Mouse (Mus musculus): ENCODE data around the gene Leng9. TPM values are rescaled to one million over a fixed set of nuclear protein-coding genes. Genes with fewer than 3 reads are reported as not detected.

The Leng9 gene
- total and polyA plus RNA-seq, 2 experiments from 2014 or later, result 4.8 to 5.1 TPM

DNA sequence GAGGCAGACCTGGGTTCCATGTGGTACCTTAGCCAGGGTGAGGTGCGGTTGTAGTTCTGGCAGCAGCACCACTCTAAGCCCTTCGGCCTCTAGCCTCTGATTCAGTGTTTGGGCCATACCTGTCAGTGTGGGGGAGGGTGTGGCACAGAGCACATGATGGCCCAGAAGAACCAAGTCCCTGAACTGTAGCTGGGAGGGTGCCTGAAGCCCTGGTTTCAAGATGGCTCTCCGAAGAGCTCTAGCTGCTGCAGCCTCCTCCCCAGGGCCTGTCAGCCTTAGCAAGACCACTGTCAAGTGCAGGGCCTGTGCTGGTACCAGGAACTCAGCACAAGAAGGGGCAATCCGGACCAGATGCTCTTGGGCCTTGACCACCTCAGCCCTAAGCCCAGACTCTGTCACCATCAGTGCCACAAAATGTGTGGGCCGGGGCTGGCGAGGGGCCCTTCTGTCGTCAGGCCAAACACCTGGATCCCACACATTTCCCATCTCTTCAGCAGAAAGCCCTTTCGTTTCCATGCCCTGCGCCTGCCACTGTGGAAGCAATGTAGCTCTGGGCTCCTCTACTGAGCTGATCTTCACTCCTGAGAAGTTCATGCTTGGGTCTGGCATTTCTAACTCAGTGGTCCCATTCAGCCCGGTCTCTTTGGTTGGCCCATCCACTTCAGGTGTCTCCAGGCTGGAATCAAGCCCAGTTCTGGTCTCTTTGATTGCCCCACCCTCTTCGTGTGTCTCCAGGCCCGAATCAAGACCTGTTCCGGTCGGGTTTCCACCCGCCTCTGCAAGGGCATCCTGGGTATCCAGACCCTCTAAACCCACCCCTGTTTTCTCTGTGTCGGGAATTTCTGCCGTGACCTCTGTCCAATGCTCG is 1.6 kb downstream of the Leng9 start:
- no peak for TF ChIP-seq CTCF (IDR thresholded peaks at IDR 0.05; ENCODE audit: low read depth)
- 23% methylated on average over 18 of the region's 18 CpGs for WGBS

GRCm38 (mm10) chr7:4147836-4148235 is 2.3 kb downstream of the Leng9 start:
- Histone ChIP-seq H3K9me3 (ENCODE audit: low read length) (no peaks in the 10 kb centered on the region), H3K4me2 (ENCODE audit: low read depth) (no peak overlapping the region), H3K4me1 (ENCODE audit: insufficient read depth) (no peaks in the 10 kb centered on the region), H3K9ac (0 out of 2 replicates have a peak overlapping the region, but pooled peaks have one; percentile 83), H3K27ac (ENCODE audit: low read depth, low read length) (no peak overlapping the region), H3K36me3 (ENCODE audit: insufficient read depth) (peaks cover 54% of the 10 kb centered on the region), H3K4me3 (ENCODE audit: low read depth, low read length) (no peak overlapping the region), H3K27me3 (ENCODE audit: insufficient read depth, low read length) (peaks cover 9% of the 10 kb centered on the region)
- 87% methylated on average over 4 of the region's 4 CpGs for WGBS
- TF ChIP-seq CTCF (IDR thresholded peaks at IDR 0.05; ENCODE audit: low read depth), result no peak
- no peak for ATAC-seq
- no peak for DNase-seq

More for the DNA sequence above, 1.6 kb downstream of the Leng9 start:
- Histone ChIP-seq H3K4me3 (ENCODE audit: low read depth, low read length) (peak overlapping the region; percentile 74), H3K4me2 (ENCODE audit: low read depth) (peak overlapping the region; percentile 96), H3K9ac (peak overlapping the region; percentile 83), H3K27ac (ENCODE audit: low read depth, low read length) (peak overlapping the region; percentile 91), H3K36me3 (ENCODE audit: insufficient read depth) (peaks cover 46% of the 10 kb centered on the region), H3K4me1 (ENCODE audit: insufficient read depth) (no peaks in the 10 kb centered on the region), H3K9me3 (ENCODE audit: low read length) (no peaks in the 10 kb centered on the region), H3K27me3 (ENCODE audit: insufficient read depth, low read length) (peaks cover 9% of the 10 kb centered on the region)
- peak; percentile 32 for ATAC-seq
- DNase-seq, result no peak

DNA sequence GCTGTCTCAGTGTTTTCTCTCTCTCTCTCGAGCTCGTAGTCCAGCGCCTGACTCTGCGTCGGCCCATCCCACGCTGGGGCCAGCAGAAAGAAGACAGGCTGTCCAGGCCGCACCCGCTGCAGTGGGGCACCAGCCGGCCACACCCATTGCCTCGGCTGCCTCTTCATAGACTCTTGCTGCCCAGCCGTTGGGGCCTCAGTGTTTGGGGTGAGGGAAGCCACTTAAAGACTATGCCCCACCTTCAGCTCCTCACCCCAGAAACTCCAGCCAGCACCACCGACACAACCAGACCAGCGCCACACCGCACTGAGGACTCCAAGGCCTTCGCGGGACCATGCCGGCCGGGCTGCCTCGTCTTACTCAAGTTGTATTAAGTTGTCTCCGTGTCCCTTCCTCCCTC is 2.8 kb downstream of the Leng9 start:
- H3K9me3 ChIP-seq (ENCODE audit: low read length), result no peaks in the 10 kb centered on the region
- WGBS, result 90% methylated on average over 20 of the region's 20 CpGs
- no peak for ATAC-seq
- DNase-seq, result no peak
- no peak overlapping the region for H3K4me3 ChIP-seq (ENCODE audit: low read depth, low read length)
- no peak overlapping the region for H3K4me2 ChIP-seq (ENCODE audit: low read depth)
- H3K36me3 ChIP-seq (ENCODE audit: insufficient read depth), result peaks cover 58% of the 10 kb centered on the region
- peaks cover 9% of the 10 kb centered on the region for H3K27me3 ChIP-seq (ENCODE audit: insufficient read depth, low read length)
- H3K9ac ChIP-seq, result no peak overlapping the region
- no peaks in the 10 kb centered on the region for H3K4me1 ChIP-seq (ENCODE audit: insufficient read depth)
- no peak overlapping the region for H3K27ac ChIP-seq (ENCODE audit: low read depth, low read length)
- TF ChIP-seq CTCF (IDR thresholded peaks at IDR 0.05; ENCODE audit: low read depth), result no peak

GRCm38 (mm10) chr7:4146241-4147180 is 3.7 kb downstream of the Leng9 start:
- WGBS, result 95% methylated on average over 23 of the region's 23 CpGs
- no peak for TF ChIP-seq CTCF (IDR thresholded peaks at IDR 0.05; ENCODE audit: low read depth)

GRCm38 (mm10) chr7:4145552-4146190 is 4.5 kb downstream of the Leng9 start:
- Histone ChIP-seq H3K4me2 (ENCODE audit: low read depth) (no peak overlapping the region), H3K27ac (ENCODE audit: low read depth, low read length) (no peak overlapping the region), H3K36me3 (ENCODE audit: insufficient read depth) (peaks cover 75% of the 10 kb centered on the region), H3K9me3 (ENCODE audit: low read length) (no peaks in the 10 kb centered on the region), H3K9ac (no peak overlapping the region), H3K27me3 (ENCODE audit: insufficient read depth, low read length) (no peaks in the 10 kb centered on the region), H3K4me1 (ENCODE audit: insufficient read depth) (no peaks in the 10 kb centered on the region), H3K4me3 (ENCODE audit: low read depth, low read length) (no peak overlapping the region)
- WGBS, result 68% methylated on average over 6 of the region's 6 CpGs
- ATAC-seq (no peak), DNase-seq (peak; percentile 55)
- peak; percentile 80 for TF ChIP-seq CTCF (IDR thresholded peaks at IDR 0.05; ENCODE audit: low read depth)

More at GRCm38 (mm10) chr7:4146241-4147180, 3.7 kb downstream of the Leng9 start:
- H3K4me1 ChIP-seq (ENCODE audit: insufficient read depth), result no peaks in the 10 kb centered on the region
- peaks cover 67% of the 10 kb centered on the region for H3K36me3 ChIP-seq (ENCODE audit: insufficient read depth)
- H3K27ac ChIP-seq (ENCODE audit: low read depth, low read length), result no peak overlapping the region
- H3K9ac ChIP-seq, result no peak overlapping the region
- DNase-seq (no peak), ATAC-seq (no peak)
- H3K4me2 ChIP-seq (ENCODE audit: low read depth), result no peak overlapping the region
- no peak overlapping the region for H3K4me3 ChIP-seq (ENCODE audit: low read depth, low read length)
- H3K27me3 ChIP-seq (ENCODE audit: insufficient read depth, low read length), result peaks cover 6% of the 10 kb centered on the region
- H3K9me3 ChIP-seq (ENCODE audit: low read length), result no peaks in the 10 kb centered on the region

DNA sequence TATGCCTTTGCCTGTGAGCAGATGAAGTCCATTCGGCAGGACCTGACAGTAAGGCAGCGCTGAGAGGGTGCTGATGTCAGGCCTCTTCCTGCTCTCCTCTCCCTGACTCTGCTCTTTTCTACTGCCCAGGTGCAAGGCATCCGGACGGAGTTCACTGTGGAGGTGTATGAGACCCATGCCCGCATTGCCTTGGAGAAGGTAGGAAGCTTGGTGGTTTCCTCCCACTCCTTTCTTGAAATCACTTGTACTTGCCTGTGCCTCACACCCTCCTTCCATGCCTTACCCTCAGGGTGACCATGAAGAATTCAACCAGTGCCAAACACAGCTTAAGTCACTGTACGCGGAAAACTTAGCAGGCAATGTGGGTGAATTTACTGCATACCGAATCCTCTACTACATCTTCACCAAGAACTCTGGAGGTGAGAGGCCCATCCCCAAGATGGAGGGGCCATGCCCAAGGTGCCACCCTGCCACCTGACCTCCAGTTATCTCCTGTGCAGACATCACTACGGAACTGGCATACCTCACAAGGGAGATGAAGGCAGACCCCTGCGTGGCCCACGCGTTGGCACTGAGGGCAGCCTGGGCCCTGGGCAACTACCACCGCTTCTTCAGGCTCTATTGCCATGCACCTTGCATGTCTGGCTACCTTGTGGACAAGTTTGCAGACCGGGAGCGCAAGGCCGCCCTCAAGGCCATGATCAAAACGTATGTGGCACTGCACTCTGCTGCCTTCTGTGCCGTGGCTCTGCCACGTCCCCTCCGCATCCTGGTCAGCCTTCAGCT is 5.2 kb downstream of the Leng9 start:
- Histone ChIP-seq H3K27ac (ENCODE audit: low read depth, low read length) (no peak overlapping the region), H3K9ac (no peak overlapping the region), H3K27me3 (ENCODE audit: insufficient read depth, low read length) (no peaks in the 10 kb centered on the region), H3K36me3 (ENCODE audit: insufficient read depth) (peaks cover 83% of the 10 kb centered on the region), H3K4me3 (ENCODE audit: low read depth, low read length) (no peak overlapping the region), H3K4me1 (ENCODE audit: insufficient read depth) (no peaks in the 10 kb centered on the region), H3K9me3 (ENCODE audit: low read length) (no peaks in the 10 kb centered on the region), H3K4me2 (ENCODE audit: low read depth) (no peak overlapping the region)
- DNase-seq, result no peak
- TF ChIP-seq CTCF (IDR thresholded peaks at IDR 0.05; ENCODE audit: low read depth), result no peak
- no peak for ATAC-seq
- WGBS, result 94% methylated on average over 20 of the region's 20 CpGs

Measured in forebrain, postnatal 0 days (tissue).